Mouse (Mus musculus) kidney, adult 2 months (tissue): ENCODE data around the gene Bod1.

ENCODE experiments used
- CTCF ChIP-seq: fragments of 200-500 bp; conservative IDR thresholded peaks from 2 replicates; pipeline ENCODE4 v1.5.1; 2011; ENCODE audit warnings: low read depth, mild to moderate bottlenecking, control low read depth, low read length, moderate library complexity, mixed read lengths; ENCODE audit not compliant: insufficient read depth, insufficient read length
- POLR2A ChIP-seq: fragments of 200-500 bp; IDR thresholded peaks from one replicate; pipeline ENCODE4 v1.6.1; 2011; ENCODE audit warnings: low read depth, low read length, control low read depth

DNA sequence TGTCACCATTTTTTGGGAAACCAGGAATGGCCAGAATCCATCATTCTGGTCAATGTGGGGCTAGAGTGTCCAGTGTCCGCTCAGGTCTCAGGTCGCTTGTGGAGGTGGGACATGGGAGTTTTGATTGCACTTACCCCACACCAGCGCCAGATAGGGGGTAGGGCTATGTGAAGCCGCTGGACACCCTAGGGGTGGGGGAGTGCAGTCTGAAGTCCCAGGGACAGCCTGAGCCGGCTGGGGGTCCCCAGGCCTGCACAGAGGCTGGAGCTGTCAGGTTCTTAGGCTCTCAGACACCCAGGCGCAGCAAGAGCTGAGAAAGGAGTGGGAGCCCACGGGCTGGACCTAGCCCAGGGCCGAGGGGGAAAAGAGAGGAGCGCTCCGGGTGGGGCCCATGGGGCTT, 24.4 kb downstream of the Bod1 start:
- TF ChIP-seq CTCF (no peak), POLR2A (no peak)
